Mouse (Mus musculus) cerebellum, adult 11-12 months (tissue): Measurements from ENCODE around the gene Cenpf.

ENCODE experiments used
- DNase-seq: peaks from one replicate; pipeline ENCODE4 v3.0.0; 2022

Gene Cenpf

GRCm38 (mm10) chr1:189687654-189688387 is at the start of gene Cenpf:
Gene Cenpf, minus strand, starts transcription at chr1:189688086.
- DNase-seq, result peak; percentile 96

GRCm38 (mm10) chr1:189732156-189732555 is 44.3 kb upstream of the Cenpf start:
- DNase-seq, result no peak

- no peak for DNase-seq
These were observed 43.8 kb upstream of the Cenpf start for GRCm38 (mm10) chr1:189731697-189732096.

GRCm38 (mm10) chr1:189729141-189729815 is 41.4 kb upstream of the Cenpf start:
- no peak for DNase-seq

GRCm38 (mm10) chr1:189728784-189729115 is 40.9 kb upstream of the Cenpf start:
- DNase-seq, result no peak

- DNase-seq, result no peak
These were observed 40.2 kb upstream of the Cenpf start, which contains the start of gene Ptpn14 for GRCm38 (mm10) chr1:189727884-189728783. Gene Ptpn14, plus strand, starts transcription at chr1:189728268.

GRCm38 (mm10) chr1:189727346-189727883 is 39.5 kb upstream of the Cenpf start:
- no peak for DNase-seq

GRCm38 (mm10) chr1:189726121-189726520 is 38.2 kb upstream of the Cenpf start:
- no peak for DNase-seq

- DNase-seq, result no peak
These were observed 30.7 kb upstream of the Cenpf start for GRCm38 (mm10) chr1:189718600-189718999.

- DNase-seq, result no peak
These were observed 29.7 kb upstream of the Cenpf start for GRCm38 (mm10) chr1:189717546-189717945.

GRCm38 (mm10) chr1:189715915-189716797 is 28.3 kb upstream of the Cenpf start:
- peak; percentile 12 for DNase-seq

GRCm38 (mm10) chr1:189709001-189709400 is 21.1 kb upstream of the Cenpf start:
- no peak for DNase-seq

GRCm38 (mm10) chr1:189707419-189707818 is 19.5 kb upstream of the Cenpf start:
- DNase-seq, result no peak

GRCm38 (mm10) chr1:189707014-189707413 is 19.1 kb upstream of the Cenpf start:
- no peak for DNase-seq

- no peak for DNase-seq
These were observed 18.3 kb upstream of the Cenpf start for GRCm38 (mm10) chr1:189706040-189706645.

- DNase-seq, result no peak
These were observed 15.7 kb upstream of the Cenpf start for GRCm38 (mm10) chr1:189703591-189703990.

- DNase-seq, result no peak
These were observed 15.3 kb upstream of the Cenpf start for GRCm38 (mm10) chr1:189703156-189703555.

GRCm38 (mm10) chr1:189700990-189701389 is 13.1 kb upstream of the Cenpf start:
- DNase-seq, result peak; percentile 31

- no peak for DNase-seq
These were observed 12.3 kb upstream of the Cenpf start for GRCm38 (mm10) chr1:189700186-189700585.

- DNase-seq, result no peak
These were observed 10.5 kb upstream of the Cenpf start for GRCm38 (mm10) chr1:189698416-189698815.

GRCm38 (mm10) chr1:189695321-189695720 is 7.4 kb upstream of the Cenpf start:
- no peak for DNase-seq

- no peak for DNase-seq
These were observed 6.5 kb upstream of the Cenpf start for GRCm38 (mm10) chr1:189694391-189694790.
